Mouse (Mus musculus) heart, embryonic 14.5 days (tissue): ENCODE data around the gene Nr2e1. TPM values are rescaled to one million over a fixed set of nuclear protein-coding genes. Genes with fewer than 3 reads are reported as not detected.

Experiments
- ATAC-seq: fragments of 200-750 bp; cut with Nextera tagmentation; 2 replicates; pipeline ENCODE4 v1.8.0; 2017; ENCODE audit warnings: low read depth, moderate TSS enrichment; ENCODE audit not compliant: insufficient number of reproducible peaks, insufficient read depth, low FRiP score
- H3K27ac ChIP-seq, 2 experiments: fragments of 200-500 bp in 1 of 2; fragments of 300-500 bp in 1 of 2; sonication (generic) in 1 of 2; replicated peaks in 1 of 2; 2 replicates each; pipeline ENCODE4 v1.5.1; 2012 to 2014; ENCODE audit warnings: low read depth in 2 of 2, low read length in 2 of 2, control low read depth in 1 of 2, mild to moderate bottlenecking in 1 of 2, mixed read lengths in 1 of 2; ENCODE audit not compliant: control insufficient read depth in 1 of 2, insufficient read depth in 1 of 2
- H3K27me3 ChIP-seq: fragments of 300-500 bp; sonication (generic); 2 replicates; pipeline ENCODE4 v1.6.1; 2014; ENCODE audit warnings: mild to moderate bottlenecking, low read length, control low read depth; ENCODE audit not compliant: control insufficient read depth, insufficient read depth
- H3K36me3 ChIP-seq: fragments of 300-500 bp; sonication (generic); 2 replicates; pipeline ENCODE4 v1.6.1; 2014; ENCODE audit warnings: mild to moderate bottlenecking, control low read depth, low read length, mixed read lengths; ENCODE audit not compliant: control insufficient read depth, insufficient read depth
- H3K4me1 ChIP-seq, 2 experiments: fragments of 200-500 bp in 1 of 2; fragments of 300-500 bp in 1 of 2; sonication (generic) in 1 of 2; 2 replicates each; pipeline ENCODE4 v1.6.1; 2012 to 2014; ENCODE audit warnings: low read length in 2 of 2, control low read depth in 1 of 2, mixed read lengths in 1 of 2; ENCODE audit not compliant: control insufficient read depth in 2 of 2, insufficient read depth in 2 of 2
- H3K4me2 ChIP-seq: fragments of 300-500 bp; sonication (generic); 2 replicates; pipeline ENCODE4 v1.6.1; 2014; ENCODE audit warnings: mild to moderate bottlenecking, low read length
- H3K4me3 ChIP-seq, 2 experiments: fragments of 200-500 bp in 1 of 2; fragments of 300-500 bp in 1 of 2; sonication (generic) in 1 of 2; 2 replicates each; pipeline ENCODE4 v1.5.1; 2012 to 2014; ENCODE audit warnings: low read length in 2 of 2, mild to moderate bottlenecking in 2 of 2, control low read depth in 1 of 2, low read depth in 1 of 2, moderate library complexity in 1 of 2; ENCODE audit not compliant: control insufficient read depth in 1 of 2, insufficient read depth in 1 of 2
- H3K9ac ChIP-seq: fragments of 300-500 bp; sonication (generic); 2 replicates; pipeline ENCODE4 v1.6.1; 2014; ENCODE audit warnings: mild to moderate bottlenecking, low read length
- H3K9me3 ChIP-seq: fragments of 300-500 bp; sonication (generic); 2 replicates; pipeline ENCODE4 v1.6.1; 2016; ENCODE audit warnings: low read length, control low read depth; ENCODE audit not compliant: control insufficient read depth
- WGBS: fragments of 180-500 bp; shearing (Covaris S2); extraction: QIAGEN DNeasy Blood & Tissue Kit; methylation state at CpG from one replicate; pipeline ENCODE4 v1.1.7; 2014; 5-methylcytosine and 5-hydroxymethylcytosine counted together
- polyA plus RNA-seq: library from polyadenylated mRNA; unstranded; fragments of >200 nt; fragmentation: Nextera tagmentation; extraction: Ambion mirVana; gene quantifications from 2 replicates; pipeline ENCODE4 v1.2.1, GENCODE M21; 2014

Gene Nr2e1
- polyA plus RNA-seq, 1 experiment from 2014 or later, result not detected

DNA sequence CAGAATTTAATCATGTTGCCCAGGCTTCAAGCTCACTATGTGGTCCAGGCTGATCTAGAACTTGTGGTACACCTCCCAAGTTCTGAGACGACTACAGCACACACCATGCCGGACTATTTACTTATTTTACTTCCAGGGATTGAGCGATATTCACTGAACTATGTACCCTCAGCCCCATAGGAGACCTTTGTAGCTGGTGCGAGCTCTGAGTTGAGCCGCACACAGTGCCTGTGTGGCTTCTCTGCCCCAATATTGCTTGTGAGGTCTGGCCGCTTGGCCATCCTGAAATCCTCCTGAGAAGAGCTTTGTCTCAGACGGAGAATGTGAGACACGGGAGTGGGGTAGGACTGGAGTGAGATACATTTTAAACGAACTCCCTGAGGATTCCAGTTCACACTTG is 31.3 kb upstream of the Nr2e1 start:
- no peak overlapping the region for H3K9ac ChIP-seq
- H3K9me3 ChIP-seq, result peaks cover 7% of the 10 kb centered on the region; the same call in 1 of the 2 replicates
- 25% methylated on average over 9 of the region's 9 CpGs for WGBS
- no peak overlapping the region for H3K4me3 ChIP-seq
- peaks cover 3 to 4% of the 10 kb centered on the region in 2 experiments; a peak in 1 of 4 replicates for H3K4me1 ChIP-seq
- ATAC-seq, result no peak
- H3K36me3 ChIP-seq, result no peaks in the 10 kb centered on the region
- H3K27ac ChIP-seq, result no peak overlapping the region
- peak overlapping the region; percentile 21; the same call in 1 of the 2 replicates for H3K4me2 ChIP-seq
- peaks cover 63% of the 10 kb centered on the region for H3K27me3 ChIP-seq

- 2% methylated on average over 33 of the region's 40 CpGs for WGBS
- peak overlapping the region; percentile 43 to 47 for H3K4me3 ChIP-seq
- H3K4me2 ChIP-seq, result peak overlapping the region; percentile 75
- ATAC-seq, result peak; percentile 39; the same call in 1 of the 2 replicates
- peaks cover 7% of the 10 kb centered on the region; the same call in 1 of the 2 replicates for H3K9me3 ChIP-seq
- H3K27me3 ChIP-seq, result peaks cover 69% of the 10 kb centered on the region
- no peak overlapping the region for H3K27ac ChIP-seq
- H3K4me1 ChIP-seq, result peaks cover 3 to 4% of the 10 kb centered on the region in 2 experiments; a peak in 1 of 4 replicates
- H3K9ac ChIP-seq, result peak overlapping the region; percentile 65
- H3K36me3 ChIP-seq, result no peaks in the 10 kb centered on the region
Measured at GRCm38 (mm10) chr10:42613639-42614381, 30.4 kb upstream of the Nr2e1 start.

GRCm38 (mm10) chr10:42613075-42613474 is 29.6 kb upstream of the Nr2e1 start:
- H3K4me1 ChIP-seq, result peaks cover 3 to 4% of the 10 kb centered on the region in 2 experiments; a peak in 1 of 4 replicates
- no peak overlapping the region for H3K9ac ChIP-seq
- peak overlapping the region in 1 of 2 experiments; percentile 43; a peak in 1 of 4 replicates for H3K4me3 ChIP-seq
- no peak for ATAC-seq
- WGBS, result 14% methylated on average over 12 of the region's 12 CpGs
- peak overlapping the region; percentile 75 for H3K4me2 ChIP-seq
- H3K9me3 ChIP-seq, result peaks cover 7% of the 10 kb centered on the region; the same call in 1 of the 2 replicates
- no peaks in the 10 kb centered on the region for H3K36me3 ChIP-seq
- no peak overlapping the region for H3K27ac ChIP-seq
- peaks cover 74% of the 10 kb centered on the region for H3K27me3 ChIP-seq

- no peak overlapping the region for H3K9ac ChIP-seq
- ATAC-seq, result no peak
- no peaks in the 10 kb centered on the region for H3K36me3 ChIP-seq
- H3K4me2 ChIP-seq, result no peak overlapping the region
- H3K27ac ChIP-seq, result no peak overlapping the region
- peaks cover 20% of the 10 kb centered on the region for H3K9me3 ChIP-seq
- peaks cover 43% of the 10 kb centered on the region for H3K27me3 ChIP-seq
- no peaks in the 10 kb centered on the region for H3K4me1 ChIP-seq
- WGBS, result 59% methylated on average over 4 of the region's 4 CpGs
- no peak overlapping the region for H3K4me3 ChIP-seq
Measured at GRCm38 (mm10) chr10:42606757-42607156, 23.3 kb upstream of the Nr2e1 start.

- H3K9ac ChIP-seq, result no peak overlapping the region
- H3K27me3 ChIP-seq, result peaks cover 32% of the 10 kb centered on the region
- no peak overlapping the region for H3K4me3 ChIP-seq
- H3K36me3 ChIP-seq, result no peaks in the 10 kb centered on the region
- H3K4me1 ChIP-seq, result no peaks in the 10 kb centered on the region
- H3K4me2 ChIP-seq, result no peak overlapping the region
- peaks cover 20% of the 10 kb centered on the region for H3K9me3 ChIP-seq
- WGBS, result 60% methylated on average over 2 of the region's 2 CpGs
- ATAC-seq, result no peak
- H3K27ac ChIP-seq, result no peak overlapping the region
Measured at GRCm38 (mm10) chr10:42604874-42605273, 21.4 kb upstream of the Nr2e1 start.

DNA sequence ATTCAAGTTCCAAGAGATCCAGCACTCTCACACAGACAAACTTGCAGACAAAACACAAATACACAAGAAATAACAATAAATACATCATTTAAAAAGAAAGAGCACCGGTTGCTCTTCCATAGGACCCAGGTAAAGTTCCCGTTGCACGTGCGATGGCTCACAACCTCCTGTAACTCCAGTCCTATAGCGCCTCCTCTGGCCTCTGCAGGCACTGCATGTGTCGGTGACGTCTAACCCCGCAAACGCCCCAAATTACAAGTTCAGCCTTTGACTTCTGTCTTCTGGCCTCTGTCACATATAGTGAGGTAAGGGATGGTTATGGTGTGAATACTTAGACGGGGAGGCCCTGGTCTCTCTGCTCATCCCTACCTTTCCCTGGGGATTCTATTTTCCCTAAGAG is 18.1 kb upstream of the Nr2e1 start:
- no peaks in the 10 kb centered on the region for H3K4me1 ChIP-seq
- H3K27ac ChIP-seq, result no peak overlapping the region
- peaks cover 10% of the 10 kb centered on the region for H3K9me3 ChIP-seq
- H3K4me2 ChIP-seq, result no peak overlapping the region
- H3K4me3 ChIP-seq, result no peak overlapping the region
- 18% methylated on average over 10 of the region's 10 CpGs for WGBS
- H3K27me3 ChIP-seq, result peaks cover 18% of the 10 kb centered on the region
- no peaks in the 10 kb centered on the region for H3K36me3 ChIP-seq
- ATAC-seq, result no peak
- H3K9ac ChIP-seq, result no peak overlapping the region

DNA sequence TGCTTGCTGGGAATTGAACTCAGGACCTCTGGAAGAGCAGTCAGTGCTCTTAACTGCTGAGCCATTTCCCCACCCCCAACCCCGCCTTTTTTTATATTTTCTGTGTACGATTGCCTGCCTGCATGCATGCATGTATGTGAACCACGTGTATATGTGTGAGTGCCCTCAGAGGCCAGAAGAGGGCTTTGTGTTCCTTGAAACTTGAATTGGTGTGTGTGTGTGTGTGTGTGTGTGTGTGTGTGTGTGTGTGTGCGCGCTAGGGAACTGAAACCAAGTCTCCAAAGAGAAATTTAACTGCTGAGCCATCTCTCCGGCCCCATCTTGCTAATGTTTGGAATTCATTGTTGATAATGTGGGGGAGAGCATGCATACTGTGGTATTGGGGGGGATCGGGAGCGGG is 15.2 kb upstream of the Nr2e1 start:
- Histone ChIP-seq H3K9ac (no peak overlapping the region), H3K4me3 (no peak overlapping the region), H3K36me3 (no peaks in the 10 kb centered on the region), H3K4me1 (no peaks in the 10 kb centered on the region), H3K27ac (no peak overlapping the region), H3K9me3 (no peaks in the 10 kb centered on the region), H3K27me3 (peaks cover 46% of the 10 kb centered on the region), H3K4me2 (no peak overlapping the region)
- WGBS, result 78% methylated on average over 8 of the region's 8 CpGs
- ATAC-seq, result no peak
